Mouse (Mus musculus) midbrain, embryonic 14.5 days (tissue): ENCODE data around the gene Myo15b. TPM values are rescaled to one million over a fixed set of nuclear protein-coding genes. Genes with fewer than 3 reads are reported as not detected.

ENCODE experiments used
- ATAC-seq: fragments of 200-750 bp; cut with Nextera tagmentation; 2 replicates; pipeline ENCODE4 v1.8.0; 2017; ENCODE audit warnings: moderate number of reproducible peaks, moderate library complexity; ENCODE audit not compliant: low FRiP score, low TSS enrichment
- DNase-seq: peaks from one replicate; pipeline ENCODE4 v3.0.0-alpha.2; 2015
- H3K27ac ChIP-seq: fragments of 300-500 bp; sonication (generic); replicated peaks from 2 replicates; pipeline ENCODE4 v1.5.1; 2014; ENCODE audit warnings: mild to moderate bottlenecking, low read depth, low read length, moderate library complexity
- H3K27me3 ChIP-seq: fragments of 300-500 bp; sonication (generic); 2 replicates; pipeline ENCODE4 v1.6.1; 2014; ENCODE audit warnings: low read length, control low read depth, mixed read lengths; ENCODE audit not compliant: control insufficient read depth, insufficient read depth
- H3K36me3 ChIP-seq: fragments of 300-500 bp; sonication (generic); 2 replicates; pipeline ENCODE4 v1.6.1; 2014; ENCODE audit warnings: low read length, control low read depth; ENCODE audit not compliant: control insufficient read depth, insufficient read depth
- H3K4me1 ChIP-seq: fragments of 300-500 bp; sonication (generic); 2 replicates; pipeline ENCODE4 v1.6.1; 2014; ENCODE audit warnings: mild to moderate bottlenecking, antibody characterized with exemption, low read length, control low read depth; ENCODE audit not compliant: control insufficient read depth, insufficient read depth
- H3K4me2 ChIP-seq: fragments of 300-500 bp; sonication (generic); 2 replicates; pipeline ENCODE4 v1.6.1; 2014; ENCODE audit warnings: mild to moderate bottlenecking, low read length, moderate library complexity
- H3K4me3 ChIP-seq: fragments of 300-500 bp; sonication (generic); replicated peaks from 2 replicates; pipeline ENCODE4 v1.5.1; 2014; ENCODE audit warnings: low read depth, low read length
- H3K9ac ChIP-seq: fragments of 300-500 bp; sonication (generic); replicated peaks from 2 replicates; pipeline ENCODE4 v1.6.1; 2014; ENCODE audit warnings: mild to moderate bottlenecking, low read length, moderate library complexity
- H3K9me3 ChIP-seq: fragments of 300-500 bp; sonication (generic); 2 replicates; pipeline ENCODE4 v1.6.1; 2016; ENCODE audit warnings: low read length, control low read depth, mixed read lengths; ENCODE audit not compliant: control insufficient read depth
- WGBS: fragments of 180-500 bp; shearing (Covaris S2); extraction: QIAGEN DNeasy Blood & Tissue Kit; methylation state at CpG from one replicate; pipeline ENCODE4 v1.1.7; 2014; 5-methylcytosine and 5-hydroxymethylcytosine counted together
- polyA plus RNA-seq: library from polyadenylated mRNA; unstranded; fragments of >200 nt; fragmentation: Nextera tagmentation; extraction: Ambion mirVana; gene quantifications from 2 replicates; pipeline ENCODE4 v1.2.1, GENCODE M21; 2014

Gene Myo15b
- polyA plus RNA-seq, 1 experiment from 2014 or later, result not detected

GRCm38 (mm10) chr11:115826487-115826886 is 31.7 kb upstream of the Myo15b start:
- no peak overlapping the region for H3K9ac ChIP-seq
- no peak overlapping the region for H3K4me3 ChIP-seq
- DNase-seq (no peak), ATAC-seq (no peak)
- H3K27ac ChIP-seq, result no peak overlapping the region
- peaks cover 35% of the 10 kb centered on the region for H3K27me3 ChIP-seq
- H3K4me1 ChIP-seq, result peaks cover 11% of the 10 kb centered on the region
- WGBS, result 42% methylated on average over 5 of the region's 5 CpGs
- no peaks in the 10 kb centered on the region for H3K9me3 ChIP-seq
- H3K36me3 ChIP-seq, result peaks cover 15% of the 10 kb centered on the region
- H3K4me2 ChIP-seq, result no peak overlapping the region

GRCm38 (mm10) chr11:115827624-115828023 is 30.6 kb upstream of the Myo15b start:
- Histone ChIP-seq H3K27me3 (peaks cover 38% of the 10 kb centered on the region), H3K4me2 (no peak overlapping the region), H3K36me3 (peaks cover 4% of the 10 kb centered on the region), H3K9ac (no peak overlapping the region), H3K4me3 (no peak overlapping the region), H3K9me3 (no peaks in the 10 kb centered on the region), H3K4me1 (peaks cover 11% of the 10 kb centered on the region), H3K27ac (no peak overlapping the region)
- 90% methylated on average over 6 of the region's 6 CpGs for WGBS
- DNase-seq, result no peak
- ATAC-seq, result no peak

GRCm38 (mm10) chr11:115829036-115829435 is 29.2 kb upstream of the Myo15b start:
- Histone ChIP-seq H3K4me3 (no peak overlapping the region), H3K4me2 (no peak overlapping the region), H3K9ac (no peak overlapping the region), H3K9me3 (no peaks in the 10 kb centered on the region), H3K4me1 (peaks cover 5% of the 10 kb centered on the region), H3K27me3 (peaks cover 33% of the 10 kb centered on the region), H3K27ac (no peak overlapping the region), H3K36me3 (no peaks in the 10 kb centered on the region)
- ATAC-seq (no peak), DNase-seq (no peak)
- 76% methylated on average over 4 of the region's 4 CpGs for WGBS

GRCm38 (mm10) chr11:115830550-115831325 is 27.5 kb upstream of the Myo15b start:
- Histone ChIP-seq H3K36me3 (no peaks in the 10 kb centered on the region), H3K9ac (no peak overlapping the region), H3K9me3 (no peaks in the 10 kb centered on the region), H3K4me2 (no peak overlapping the region), H3K27ac (no peak overlapping the region), H3K4me1 (no peaks in the 10 kb centered on the region), H3K27me3 (peaks cover 16% of the 10 kb centered on the region; the same call in 1 of the 2 replicates), H3K4me3 (no peak overlapping the region)
- DNase-seq, result no peak
- 17% methylated on average over 25 of the region's 25 CpGs for WGBS
- no peak for ATAC-seq

GRCm38 (mm10) chr11:115831518-115831917 is 26.7 kb upstream of the Myo15b start:
- no peak overlapping the region for H3K9ac ChIP-seq
- 69% methylated on average over 3 of the region's 3 CpGs for WGBS
- no peaks in the 10 kb centered on the region for H3K9me3 ChIP-seq
- H3K36me3 ChIP-seq, result no peaks in the 10 kb centered on the region
- H3K4me2 ChIP-seq, result no peak overlapping the region
- H3K4me3 ChIP-seq, result no peak overlapping the region
- peaks cover 12% of the 10 kb centered on the region; the same call in 1 of the 2 replicates for H3K27me3 ChIP-seq
- ATAC-seq, result no peak
- no peak overlapping the region for H3K27ac ChIP-seq
- no peaks in the 10 kb centered on the region for H3K4me1 ChIP-seq
- no peak for DNase-seq

GRCm38 (mm10) chr11:115832064-115832463 is 26.1 kb upstream of the Myo15b start:
- no peak overlapping the region for H3K9ac ChIP-seq
- no peak overlapping the region for H3K27ac ChIP-seq
- WGBS, result 66% methylated on average over 6 of the region's 6 CpGs
- H3K27me3 ChIP-seq, result peaks cover 12% of the 10 kb centered on the region; the same call in 1 of the 2 replicates
- no peaks in the 10 kb centered on the region for H3K36me3 ChIP-seq
- no peaks in the 10 kb centered on the region for H3K4me1 ChIP-seq
- no peak overlapping the region for H3K4me2 ChIP-seq
- no peaks in the 10 kb centered on the region for H3K9me3 ChIP-seq
- no peak for ATAC-seq
- no peak for DNase-seq
- H3K4me3 ChIP-seq, result no peak overlapping the region

GRCm38 (mm10) chr11:115832523-115832922 is 25.7 kb upstream of the Myo15b start:
- Histone ChIP-seq H3K9me3 (no peaks in the 10 kb centered on the region), H3K4me1 (no peaks in the 10 kb centered on the region), H3K36me3 (no peaks in the 10 kb centered on the region), H3K4me3 (no peak overlapping the region), H3K27me3 (peaks cover 12% of the 10 kb centered on the region; the same call in 1 of the 2 replicates), H3K9ac (no peak overlapping the region), H3K27ac (no peak overlapping the region), H3K4me2 (no peak overlapping the region)
- DNase-seq, result no peak
- WGBS, result 6% methylated on average over 8 of the region's 8 CpGs
- ATAC-seq, result no peak

- H3K27me3 ChIP-seq, result peaks cover 12% of the 10 kb centered on the region; the same call in 1 of the 2 replicates
Measured at GRCm38 (mm10) chr11:115833021-115833513, 25.1 kb upstream of the Myo15b start.

GRCm38 (mm10) chr11:115834033-115834432 is 24.2 kb upstream of the Myo15b start:
- no peak for ATAC-seq
- no peak for DNase-seq
- Histone ChIP-seq H3K36me3 (no peaks in the 10 kb centered on the region), H3K4me1 (no peaks in the 10 kb centered on the region), H3K4me3 (no peak overlapping the region), H3K27ac (no peak overlapping the region), H3K27me3 (peaks cover 12% of the 10 kb centered on the region; the same call in 1 of the 2 replicates), H3K9ac (no peak overlapping the region), H3K9me3 (no peaks in the 10 kb centered on the region), H3K4me2 (no peak overlapping the region)
- WGBS, result 74% methylated on average over 6 of the region's 6 CpGs

More at GRCm38 (mm10) chr11:115833021-115833513, 25.1 kb upstream of the Myo15b start:
- no peak overlapping the region for H3K27ac ChIP-seq
- no peaks in the 10 kb centered on the region for H3K4me1 ChIP-seq
- DNase-seq, result no peak
- no peak overlapping the region for H3K4me2 ChIP-seq
- 25% methylated on average over 8 of the region's 8 CpGs for WGBS
- no peak overlapping the region for H3K9ac ChIP-seq
- no peak overlapping the region for H3K4me3 ChIP-seq
- no peak for ATAC-seq
- no peaks in the 10 kb centered on the region for H3K9me3 ChIP-seq
- no peaks in the 10 kb centered on the region for H3K36me3 ChIP-seq
